Mouse (Mus musculus) testis, adult 2 months (tissue): ENCODE measurements around the gene Slc26a9. TPM values are rescaled to one million over a fixed set of nuclear protein-coding genes. Genes with fewer than 3 reads are reported as not detected.

Source experiments
- H3K27ac ChIP-seq: fragments of 200-500 bp; 2 replicates; pipeline ENCODE4 v1.5.1; 2012; ENCODE audit warnings: low read depth, low read length; ENCODE audit not compliant: control insufficient read depth, insufficient read depth
- H3K27me3 ChIP-seq: fragments of 200-500 bp; 2 replicates; pipeline ENCODE4 v1.6.1; 2012; ENCODE audit warnings: mild to moderate bottlenecking, low read length, moderate library complexity; ENCODE audit not compliant: control insufficient read depth, insufficient read depth
- H3K36me3 ChIP-seq: fragments of 200-500 bp; 2 replicates; pipeline ENCODE4 v1.6.1; 2012; ENCODE audit warnings: mild to moderate bottlenecking, low read length; ENCODE audit not compliant: control insufficient read depth, insufficient read depth
- H3K4me1 ChIP-seq: fragments of 200-500 bp; 2 replicates; pipeline ENCODE4 v1.6.1; 2012; ENCODE audit warnings: low read length; ENCODE audit not compliant: control insufficient read depth, insufficient read depth
- H3K4me3 ChIP-seq: fragments of 200-500 bp; 2 replicates; pipeline ENCODE4 v1.5.1; 2012; ENCODE audit warnings: low read depth, mild to moderate bottlenecking, low read length, moderate library complexity, mixed read lengths; ENCODE audit not compliant: control insufficient read depth
- CTCF ChIP-seq: fragments of 200-500 bp; IDR thresholded peaks from 2 replicates; pipeline ENCODE4 v1.5.1; 2012; ENCODE audit warnings: low read depth, mild to moderate bottlenecking, inconsistent platforms, low read length, moderate library complexity; ENCODE audit not compliant: control insufficient read depth, insufficient read depth, insufficient replicate concordance
- POLR2A ChIP-seq: fragments of 200-500 bp; IDR thresholded peaks from 2 replicates; pipeline ENCODE4 v1.6.1; 2012; ENCODE audit warnings: low read depth, mild to moderate bottlenecking, inconsistent platforms, low read length, moderate library complexity; ENCODE audit not compliant: control insufficient read depth
- polyA plus RNA-seq: library from polyadenylated mRNA; depleted of rRNA; stranded (reverse); fragments of >200 nt; gene quantifications from 2 replicates; pipeline ENCODE4 v1.2.3, GENCODE M21; 2012

Gene Slc26a9
- polyA plus RNA-seq, 1 experiment, result 0.32 TPM

- peaks cover 2% of the 10 kb centered on the region; the same call in 1 of the 2 replicates for H3K4me1 ChIP-seq
- no peaks in the 10 kb centered on the region for H3K36me3 ChIP-seq
- no peak overlapping the region for H3K27ac ChIP-seq
- TF ChIP-seq CTCF (no peak), POLR2A (no peak)
- H3K4me3 ChIP-seq, result no peak overlapping the region
- H3K27me3 ChIP-seq, result no peaks in the 10 kb centered on the region
Observed at GRCm38 (mm10) chr1:131761079-131761831, 17.4 kb downstream of the Slc26a9 start.

GRCm38 (mm10) chr1:131763683-131764082, 19.9 kb downstream of the Slc26a9 start:
- TF ChIP-seq POLR2A (no peak), CTCF (no peak)
- Histone ChIP-seq H3K4me3 (no peak overlapping the region), H3K27me3 (no peaks in the 10 kb centered on the region), H3K4me1 (peaks cover 2% of the 10 kb centered on the region; the same call in 1 of the 2 replicates), H3K36me3 (no peaks in the 10 kb centered on the region), H3K27ac (no peak overlapping the region)

GRCm38 (mm10) chr1:131764581-131765338, 20.9 kb downstream of the Slc26a9 start:
- TF ChIP-seq POLR2A (no peak), CTCF (no peak)
- Histone ChIP-seq H3K27ac (no peak overlapping the region), H3K36me3 (no peaks in the 10 kb centered on the region), H3K27me3 (no peaks in the 10 kb centered on the region), H3K4me1 (peaks cover 2% of the 10 kb centered on the region; the same call in 1 of the 2 replicates), H3K4me3 (no peak overlapping the region)

DNA sequence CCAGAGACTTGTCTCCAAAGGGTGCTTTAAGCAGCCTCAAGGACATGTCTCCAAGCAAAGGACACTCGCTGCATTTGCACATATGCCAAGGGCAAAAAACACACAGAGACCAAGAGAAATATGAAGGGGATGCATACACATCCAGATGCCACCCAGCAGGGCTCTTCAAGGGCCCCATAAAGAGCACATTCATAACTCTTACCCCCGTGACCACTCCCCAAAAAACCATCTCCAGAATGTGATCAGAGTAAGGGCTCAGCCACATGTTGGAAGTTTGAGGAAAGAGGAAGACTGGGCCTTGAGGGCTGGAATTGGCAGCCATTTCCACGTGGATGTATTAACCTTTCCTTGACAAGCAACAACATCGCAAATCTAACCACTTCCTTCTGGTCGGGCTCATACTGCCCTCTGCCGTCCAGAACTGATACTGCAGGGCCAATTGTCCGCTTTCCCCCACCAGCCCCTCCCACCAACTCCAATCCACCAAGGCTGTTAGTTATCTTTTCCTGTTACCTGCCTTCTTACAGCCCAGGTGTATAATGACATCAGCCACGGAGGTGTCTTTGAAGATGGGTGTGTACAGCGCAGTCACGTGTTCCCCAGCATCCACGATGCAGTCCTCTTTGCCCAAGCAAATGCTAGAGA, 21.7 kb downstream of the Slc26a9 start:
- Histone ChIP-seq H3K27me3 (no peaks in the 10 kb centered on the region), H3K27ac (no peak overlapping the region), H3K36me3 (no peaks in the 10 kb centered on the region), H3K4me1 (peaks cover 2% of the 10 kb centered on the region; the same call in 1 of the 2 replicates), H3K4me3 (no peak overlapping the region)
- peak; percentile 97 for TF ChIP-seq CTCF
- TF ChIP-seq POLR2A, result no peak

DNA sequence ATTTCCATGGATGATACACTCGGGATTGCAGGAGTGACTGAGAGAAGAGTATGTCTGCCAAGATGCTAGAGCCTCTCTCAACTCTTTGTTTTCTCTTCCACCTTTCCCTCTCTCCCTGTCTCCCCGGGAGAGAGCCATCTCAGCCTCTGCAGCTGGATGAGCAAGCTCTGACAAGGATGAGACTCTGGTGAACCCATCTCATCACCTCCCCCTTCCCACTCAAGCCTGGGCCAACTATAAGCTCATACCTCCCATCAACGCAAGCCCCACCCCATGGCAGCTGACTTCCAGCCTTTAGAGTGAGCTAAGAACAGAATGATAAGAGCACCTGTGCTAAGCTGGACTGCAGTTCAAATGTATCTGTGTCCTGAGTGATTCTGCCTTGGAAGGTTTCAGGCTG, 25.5 kb downstream of the Slc26a9 start:
- Histone ChIP-seq H3K4me1 (peaks cover 2% of the 10 kb centered on the region; the same call in 1 of the 2 replicates), H3K27ac (no peak overlapping the region), H3K4me3 (no peak overlapping the region), H3K36me3 (no peaks in the 10 kb centered on the region), H3K27me3 (no peaks in the 10 kb centered on the region)
- TF ChIP-seq CTCF, result no peak
- TF ChIP-seq POLR2A, result no peak

GRCm38 (mm10) chr1:131770656-131771055, 26.8 kb downstream of the Slc26a9 start:
- TF ChIP-seq CTCF (no peak), POLR2A (no peak)
- Histone ChIP-seq H3K36me3 (no peaks in the 10 kb centered on the region), H3K27me3 (no peaks in the 10 kb centered on the region), H3K4me1 (peaks cover 2% of the 10 kb centered on the region; the same call in 1 of the 2 replicates), H3K27ac (peak overlapping the region; percentile 37), H3K4me3 (no peak overlapping the region)

GRCm38 (mm10) chr1:131771440-131771839, 27.6 kb downstream of the Slc26a9 start:
- TF ChIP-seq CTCF (no peak), POLR2A (no peak)
- H3K27ac ChIP-seq, result no peak overlapping the region
- H3K4me1 ChIP-seq, result no peaks in the 10 kb centered on the region
- no peak overlapping the region for H3K4me3 ChIP-seq
- no peaks in the 10 kb centered on the region for H3K36me3 ChIP-seq
- H3K27me3 ChIP-seq, result no peaks in the 10 kb centered on the region
